In the genomic region with DNA sequence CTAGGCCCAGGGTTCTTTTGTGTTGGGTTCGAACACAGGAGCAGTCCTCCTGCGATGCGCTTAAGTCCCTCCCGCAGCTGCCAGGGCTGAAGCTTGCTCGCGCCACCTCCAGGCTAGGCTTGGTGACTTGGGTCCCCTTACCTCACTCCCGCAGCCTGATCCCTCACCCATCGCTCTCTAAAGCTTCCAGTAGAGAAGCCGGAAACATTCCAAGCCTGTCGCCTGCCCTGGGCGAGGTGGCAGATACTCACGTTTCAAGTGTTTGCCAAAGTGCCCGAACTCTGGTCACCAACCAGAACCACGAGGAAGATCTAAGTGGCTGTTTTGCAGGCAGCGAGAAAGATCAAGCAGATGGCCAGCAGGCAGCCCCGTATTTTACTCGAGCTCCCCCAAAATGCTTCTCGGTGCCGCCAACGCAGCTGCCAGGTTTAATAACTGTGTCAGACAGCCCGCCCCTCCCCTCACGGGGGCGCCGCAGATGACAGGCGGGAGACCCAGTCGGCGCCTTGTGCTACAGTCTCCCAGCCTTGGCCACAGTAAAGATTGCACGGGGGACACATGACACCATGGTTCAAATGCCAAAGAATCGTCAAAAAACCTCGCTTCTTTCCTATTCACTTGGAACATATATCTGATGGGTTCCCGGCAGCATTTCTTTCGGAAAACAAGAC, we compare ENCODE assay signal across 9 mouse cellular contexts. TPM values are rescaled to one million over a fixed set of nuclear protein-coding genes. Genes with fewer than 3 reads are reported as not detected.
A peak's percentile ranks its signal among the peaks of the same experiment; 100 is the strongest.
DNase-seq lines count a peak whose midpoint lies in the region; ATAC-seq and TF ChIP-seq lines count a peak whose summit lies in the region.
"Had no signal": no experiment of that assay in that cellular context is flagged by ENCODE, and none has a peak within 500 bp of the region (broad histone marks: within the 10 kb centered on the region; RNA-seq: fewer than 3 reads in every experiment).

No protein-coding gene starts in this region.

- TF ChIP-seq EP300 in liver, embryonic 14.5 days (IDR thresholded peaks at IDR 0.05; ENCODE audit: low read depth): no peak

- WGBS in embryonic facial prominence, embryonic 15.5 days: under 1% methylated on average over 32 of the region's 32 CpGs
- 1% methylated on average over 32 of the region's 32 CpGs for WGBS in liver, embryonic 14.5 days (ENCODE audit: insufficient replicate concordance)
- under 1% methylated on average over 32 of the region's 32 CpGs for WGBS in neural tube, embryonic 12.5 days

- H3K36me3 ChIP-seq in embryonic facial prominence, embryonic 15.5 days: no peaks in the 10 kb centered on the region
- H3K36me3 ChIP-seq in liver, embryonic 14.5 days (replicated peaks; ENCODE audit: control insufficient read depth, insufficient read depth, low read depth): no peaks in the 10 kb centered on the region
- no peaks in the 10 kb centered on the region; the same call in 1 of the 2 replicates for H3K36me3 ChIP-seq in neural tube, embryonic 12.5 days

- no peak for TF ChIP-seq POLR2A in bone marrow macrophage, adult 2 months (IDR thresholded peaks at IDR 0.05; ENCODE audit: borderline replicate concordance, low read depth, low read length)

- H3K9me3 ChIP-seq in embryonic facial prominence, embryonic 15.5 days (replicated peaks): no peaks in the 10 kb centered on the region
- H3K9me3 ChIP-seq in liver, embryonic 14.5 days (ENCODE audit: control insufficient read depth, low read length): no peaks in the 10 kb centered on the region
- H3K9me3 ChIP-seq in neural tube, embryonic 12.5 days: no peaks in the 10 kb centered on the region

- peak overlapping the region; percentile 13 for H3K4me3 ChIP-seq in bone marrow macrophage, adult 2 months (ENCODE audit: insufficient read depth, low read length)
- H3K4me3 ChIP-seq in embryonic facial prominence, embryonic 15.5 days (replicated peaks): peak overlapping the region; percentile 41
- H3K4me3 ChIP-seq in liver, embryonic 14.5 days (ENCODE audit: insufficient read depth in 1 of 2, low read depth in 2 of 2, low read length in 2 of 2): peak overlapping the region; percentile 3 to 17; a peak in 2 of 4 replicates
- peak overlapping the region; percentile 46 for H3K4me3 ChIP-seq in neural tube, embryonic 12.5 days

- TF ChIP-seq CTCF in bone marrow macrophage, adult 2 months (IDR thresholded peaks at IDR 0.05; ENCODE audit: low read depth, low read length): no peak
- TF ChIP-seq CTCF in liver, embryonic 14.5 days (IDR thresholded peaks at IDR 0.05; ENCODE audit: low read depth): peak; percentile 51

- DNase-seq in A20 (ENCODE audit: low read depth, low spot score): peak; percentile 64
- peak; percentile 35 to 48 for DNase-seq in heart, postnatal 14 days
- DNase-seq in layer of hippocampus, adult 18-20 months (ENCODE audit: low spot score in 2 of 2): peak; percentile 61 to 81
- no peak for DNase-seq in liver, embryonic 14.5 days (ENCODE audit: low read depth in 3 of 3, low spot score in 3 of 3)
- peak; percentile 71 for DNase-seq in thymus, postnatal 4 days

- H3K9ac ChIP-seq in embryonic facial prominence, embryonic 15.5 days: no peak overlapping the region
- no peak overlapping the region for H3K9ac ChIP-seq in liver, embryonic 14.5 days (replicated peaks)
- peak overlapping the region; percentile 67 for H3K9ac ChIP-seq in neural tube, embryonic 12.5 days

- no peaks in the 10 kb centered on the region for H3K4me1 ChIP-seq in bone marrow macrophage, adult 2 months (ENCODE audit: control insufficient read depth, insufficient read depth, low read length)
- H3K4me1 ChIP-seq in embryonic facial prominence, embryonic 15.5 days: peaks cover 18% of the 10 kb centered on the region
- peaks cover 0 to 2% of the 10 kb centered on the region in 2 experiments; a peak in 1 of 4 replicates for H3K4me1 ChIP-seq in liver, embryonic 14.5 days (replicated peaks; ENCODE audit: control insufficient read depth in 2 of 2, insufficient read depth in 2 of 2, low read length in 1 of 2)
- H3K4me1 ChIP-seq in neural tube, embryonic 12.5 days: peaks cover 37% of the 10 kb centered on the region

- peak overlapping the region; percentile 80 for H3K4me2 ChIP-seq in embryonic facial prominence, embryonic 15.5 days (replicated peaks)
- peak overlapping the region; percentile 51 for H3K4me2 ChIP-seq in liver, embryonic 14.5 days (ENCODE audit: low read depth)
- H3K4me2 ChIP-seq in neural tube, embryonic 12.5 days (replicated peaks): peak overlapping the region; percentile 79

- ATAC-seq in embryonic facial prominence, embryonic 15.5 days (ENCODE audit: insufficient number of reproducible peaks, low FRiP score, low TSS enrichment, low read depth): 0 out of 2 replicates have a peak, but pooled peaks have one; percentile 5
- no peak for ATAC-seq in liver, embryonic 14.5 days (ENCODE audit: insufficient read depth)
- ATAC-seq in neural tube, embryonic 12.5 days (ENCODE audit: low FRiP score, low read depth): peak; percentile 74

- peaks cover 39% of the 10 kb centered on the region for H3K27me3 ChIP-seq in embryonic facial prominence, embryonic 15.5 days
- peaks cover 35% of the 10 kb centered on the region for H3K27me3 ChIP-seq in liver, embryonic 14.5 days (ENCODE audit: control insufficient read depth, insufficient read depth, low read length)
- H3K27me3 ChIP-seq in neural tube, embryonic 12.5 days (replicated peaks): no peaks in the 10 kb centered on the region
- H3K27me3 ChIP-seq: Patski had no signal

- no peak overlapping the region for H3K27ac ChIP-seq in bone marrow macrophage, adult 2 months (ENCODE audit: insufficient read depth, low read depth, low read length)
- no peak overlapping the region for H3K27ac ChIP-seq in embryonic facial prominence, embryonic 15.5 days (replicated peaks)
- no peak overlapping the region for H3K27ac ChIP-seq in liver, embryonic 14.5 days
- peak overlapping the region; percentile 78 for H3K27ac ChIP-seq in neural tube, embryonic 12.5 days

- intact Hi-C loops in heart, postnatal 14 days (cut with DNase I): no loop called here

RNA-seq across cellular contexts. Expression of gene Trim2, which starts 2.2 kb away (rescaled TPM):
- polyA plus RNA-seq in bone marrow macrophage, adult 2 months (2012; ENCODE audit: insufficient read depth, insufficient read length, missing spikeins): 2.0 and 2.1 TPM in 2 replicates
- 29.5 and 31.0 TPM in 2 replicates for polyA plus RNA-seq in embryonic facial prominence, embryonic 15.5 days (2015; fragmentation: Nextera tagmentation; extraction: Ambion mirVana)
- 1 to 10 TPM; 6.9 to 8.5 TPM for total RNA-seq in heart, postnatal 14 days (2021)
- total RNA-seq in layer of hippocampus, adult 18-20 months (2021): 100 to 1,000 TPM; 438 to 456 TPM
- 2.1 and 2.5 TPM in 2 replicates for polyA plus RNA-seq in liver, embryonic 14.5 days (2012; rRNA removed)
- polyA plus RNA-seq in liver, embryonic 14.5 days (2014; fragmentation: Nextera tagmentation; extraction: Ambion mirVana): 3.5 and 4.7 TPM in 2 replicates
- polyA plus RNA-seq in neural tube, embryonic 12.5 days (2016; fragmentation: Nextera tagmentation; extraction: Ambion mirVana): 132 and 151 TPM in 2 replicates

Comparison
In these comparisons a context has a peak if more than half of its experiments do, and no peak if none do; other contexts are left out.
1. DNase-seq: peak in A20 (single experiment), heart, postnatal 14 days (2 of 2), layer of hippocampus, adult 18-20 months (2 of 2) and thymus, postnatal 4 days (single experiment); none in liver, embryonic 14.5 days (0 of 3).
2. Peak in every context shown above with its lines, with median percentiles within 50 percentile points of each other: H3K4me3 ChIP-seq and H3K4me2 ChIP-seq.